ENCODE assay signal across 8 mouse cellular contexts in genomic region chr5:36040398-36041235, GRCm38 (mm10).
DNase-seq lines count a peak whose midpoint lies in the region; TF ChIP-seq lines count a peak whose summit lies in the region.

No protein-coding gene starts in this region.

- peak; percentile 24 to 47 for DNase-seq in left cerebral cortex, postnatal 14 days (ENCODE audit: low spot score in 2 of 2)
- DNase-seq in left cerebral cortex, adult 8-10 months (ENCODE audit: low spot score in 2 of 2), result no peak
- DNase-seq in brain, adult 2 months (ENCODE audit: low read depth, low spot score), result peak; percentile 43
- peak; percentile 32 for DNase-seq in gastrocnemius, postnatal 25 days
- DNase-seq in kidney, postnatal 4 days, result peak; percentile 76 to 80
- DNase-seq in ovary, postnatal 36 days (ENCODE audit: low spot score), result peak; percentile 54
- no peak for DNase-seq in thymus, adult 2 months
- DNase-seq in spleen, adult 18-20 months, result no peak

- H3K4me1 ChIP-seq in thymus, adult 2 months (replicated peaks; ENCODE audit: control insufficient read depth, insufficient read depth, low read length), result no peaks in the 10 kb centered on the region

- intact Hi-C loops in left cerebral cortex, postnatal 14 days (cut with DNase I), result no loop called here

- no peak overlapping the region for H3K4me3 ChIP-seq in thymus, adult 2 months (ENCODE audit: control insufficient read depth, insufficient read depth, low read length)

- no peak for TF ChIP-seq CTCF in thymus, adult 2 months (IDR thresholded peaks at IDR 0.05; ENCODE audit: borderline replicate concordance, control insufficient read depth, extremely low read depth, insufficient read depth, low read length, poor library complexity)

- no peak for TF ChIP-seq POLR2A in thymus, adult 2 months (IDR thresholded peaks at IDR 0.05; ENCODE audit: control insufficient read depth, extremely low read depth, insufficient read depth, low read length, poor library complexity)

- no peak overlapping the region for H3K27ac ChIP-seq in thymus, adult 2 months (ENCODE audit: control insufficient read depth, insufficient read depth, low read length)

- no peaks in the 10 kb centered on the region for H3K27me3 ChIP-seq in thymus, adult 2 months (ENCODE audit: control insufficient read depth, insufficient read depth, low read length)

- no peaks in the 10 kb centered on the region for H3K36me3 ChIP-seq in thymus, adult 2 months (ENCODE audit: control insufficient read depth, insufficient read depth, low read length)

- WGBS in thymus, adult 2 months, result 53% methylated on average over 13 of the region's 13 CpGs

Comparison
In these comparisons a context has a peak if more than half of its experiments do, and no peak if none do; other contexts are left out.
1. DNase-seq: peak in left cerebral cortex, postnatal 14 days (2 of 2), brain, adult 2 months (single experiment), gastrocnemius, postnatal 25 days (single experiment), kidney, postnatal 4 days (2 of 2) and ovary, postnatal 36 days (single experiment); none in left cerebral cortex, adult 8-10 months (0 of 2), thymus, adult 2 months (single experiment) and spleen, adult 18-20 months (0 of 2).